Mouse (Mus musculus): ENCODE results near the gene Gstm3.

GRCm38 (mm10) chr3:107917783-107918408, 51.2 kb downstream of the Gstm3 start:
- TF ChIP-seq CTCF (IDR thresholded peaks at IDR 0.05; ENCODE audit: extremely low read depth, insufficient read length, insufficient replicate concordance, low read depth, low read length) (no peak), POLR2A (IDR thresholded peaks at IDR 0.05; ENCODE audit: low read depth, low read length) (no peak)

Measured in small intestine, adult 2 months (tissue).